Mouse (Mus musculus): ENCODE measurements around the gene Hbb-bs. TPM values are rescaled to one million over a fixed set of nuclear protein-coding genes. Genes with fewer than 3 reads are reported as not detected.

Gene Hbb-bs
- total RNA-seq (2021): 100 to 1,000 TPM; 210 to 301 TPM
- long read RNA-seq, experiment 1, transcript Hbb-bs-201 (3 exons, 628 nt): major isoform, 41 of 47 reads
- long read RNA-seq, experiment 1, partial matches to known transcripts: 0 of 47 reads
- long read RNA-seq, experiment 1, other reads (novel, unspliced or antisense): 5 of 47 reads
- long read RNA-seq, experiment 2, transcript Hbb-bs-201 (3 exons, 628 nt): major isoform, 49 of 51 reads
- long read RNA-seq, experiment 2, partial matches to known transcripts: 0 of 51 reads
- long read RNA-seq, experiment 2, other reads (novel, unspliced or antisense): 2 of 51 reads

DNA sequence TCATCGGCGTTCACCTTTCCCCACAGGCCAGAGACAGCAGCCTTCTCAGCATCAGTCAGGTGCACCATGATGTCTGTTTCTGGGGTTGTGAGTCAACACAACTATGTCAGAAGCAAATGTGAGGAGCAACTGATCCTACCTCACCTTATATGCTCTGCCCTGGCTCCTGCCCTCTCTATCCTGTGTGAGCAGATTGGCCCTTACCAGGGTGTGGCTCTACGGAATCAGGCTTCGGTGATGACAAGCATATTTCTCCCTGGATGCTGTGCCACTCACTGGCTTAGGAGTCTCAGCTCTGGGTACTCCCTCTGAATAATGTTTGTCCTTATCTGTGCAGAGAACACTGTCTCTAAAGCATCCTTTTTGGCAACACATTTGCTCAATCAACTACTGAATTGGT lies at the start of gene Hbb-bs:
TSS of gene Hbb-bs (minus strand) at position 289 of the 400 bp plus-strand sequence.
- no peak for DNase-seq
- no peak for TF ChIP-seq CTCF (IDR thresholded peaks at IDR 0.05)
- no peak within 1 kb of the TSS for H3K4me3 ChIP-seq
- H3K27ac ChIP-seq: no peak within 1 kb of the TSS
- intact Hi-C loops (cut with DNase I): no loop called here

DNA sequence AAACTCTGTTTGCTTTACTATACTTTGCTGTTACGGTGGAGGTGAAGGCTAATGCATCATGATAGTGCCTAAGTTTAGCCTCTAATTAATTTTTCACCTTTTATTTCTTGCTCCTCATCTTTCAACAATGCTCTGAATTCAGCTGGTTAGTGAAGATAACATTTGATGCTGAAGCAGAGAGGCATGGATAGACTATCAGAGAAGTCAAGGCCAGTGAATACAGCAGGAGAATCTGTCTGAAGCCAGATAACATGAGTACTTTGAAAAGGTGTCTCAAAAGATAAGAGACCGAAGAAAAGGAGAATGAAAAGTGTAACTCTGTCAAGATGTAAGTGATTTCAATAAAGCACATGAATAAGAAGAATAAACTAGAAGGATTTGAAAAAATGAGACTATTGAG lies 49.2 kb upstream of the Hbb-bs start:
- intact Hi-C loops (cut with DNase I): no loop called here
- no peak for DNase-seq
- TF ChIP-seq CTCF (IDR thresholded peaks at IDR 0.05): no peak
- Histone ChIP-seq H3K27ac (no peak overlapping the region), H3K4me3 (no peak overlapping the region)

DNA sequence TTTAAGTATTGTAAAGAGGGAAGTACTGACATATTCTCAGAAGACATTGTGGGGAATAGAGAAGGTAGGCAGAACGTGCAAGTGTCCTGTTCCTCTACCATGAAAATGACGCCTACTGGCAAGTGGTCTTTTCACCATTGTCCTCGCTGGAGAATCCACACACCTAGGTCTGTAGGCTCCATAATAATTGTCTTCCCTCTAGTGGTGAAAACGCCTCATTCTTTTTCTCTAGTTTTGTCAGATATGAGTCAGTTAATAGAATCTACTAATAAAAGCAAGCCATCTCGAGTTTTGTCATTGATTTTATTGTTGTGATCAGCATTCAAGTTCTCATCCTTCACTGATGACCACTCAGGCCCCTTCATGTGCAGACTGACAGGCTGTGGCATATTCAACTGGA lies 46.6 kb upstream of the Hbb-bs start:
- TF ChIP-seq CTCF (IDR thresholded peaks at IDR 0.05): no peak
- Histone ChIP-seq H3K4me3 (no peak overlapping the region), H3K27ac (no peak overlapping the region)
- DNase-seq: no peak
- intact Hi-C loops (cut with DNase I): no loop called here

DNA sequence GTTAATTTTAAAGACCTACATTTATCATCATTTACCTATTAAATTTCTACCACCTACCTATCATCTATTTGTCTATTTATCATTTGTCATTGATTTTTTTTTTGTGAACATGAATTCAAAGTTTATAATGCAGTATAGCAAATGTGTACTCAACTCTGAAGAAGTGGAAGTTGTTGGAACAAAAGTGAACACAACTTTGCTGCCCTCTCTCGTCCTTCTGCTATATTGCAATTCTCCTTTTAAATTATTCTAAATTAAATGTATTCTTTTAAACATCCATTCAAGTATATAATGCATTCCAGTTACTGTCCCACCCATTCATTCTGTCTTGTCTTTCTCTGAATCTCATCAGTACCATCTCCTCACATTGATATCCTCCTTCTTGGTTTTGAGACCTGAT lies 45.2 kb upstream of the Hbb-bs start:
- Histone ChIP-seq H3K27ac (no peak overlapping the region), H3K4me3 (no peak overlapping the region)
- intact Hi-C loops (cut with DNase I): no loop called here
- no peak for TF ChIP-seq CTCF (IDR thresholded peaks at IDR 0.05)
- DNase-seq: no peak

DNA sequence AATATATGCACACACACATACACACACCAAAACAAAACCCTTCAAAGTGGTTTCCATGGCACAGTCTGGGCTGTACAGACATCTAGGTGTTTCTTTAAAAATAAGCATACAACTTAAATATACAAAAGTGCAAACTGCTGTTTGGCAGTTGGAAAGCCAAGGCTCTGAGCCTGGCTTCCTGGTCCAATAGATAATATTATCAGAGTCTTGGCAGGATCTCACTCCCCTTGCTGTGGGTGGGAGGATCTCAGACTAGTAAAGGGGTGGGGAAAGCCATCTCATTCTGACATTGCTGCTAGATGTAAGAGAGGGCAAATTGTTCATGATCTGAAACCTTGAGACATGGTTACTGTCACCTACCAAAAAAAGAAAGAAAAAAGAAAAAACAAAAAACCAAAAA lies 42.8 kb upstream of the Hbb-bs start:
- no peak overlapping the region for H3K27ac ChIP-seq
- no peak for TF ChIP-seq CTCF (IDR thresholded peaks at IDR 0.05)
- intact Hi-C loops (cut with DNase I): no loop called here
- DNase-seq: no peak
- no peak overlapping the region for H3K4me3 ChIP-seq

DNA sequence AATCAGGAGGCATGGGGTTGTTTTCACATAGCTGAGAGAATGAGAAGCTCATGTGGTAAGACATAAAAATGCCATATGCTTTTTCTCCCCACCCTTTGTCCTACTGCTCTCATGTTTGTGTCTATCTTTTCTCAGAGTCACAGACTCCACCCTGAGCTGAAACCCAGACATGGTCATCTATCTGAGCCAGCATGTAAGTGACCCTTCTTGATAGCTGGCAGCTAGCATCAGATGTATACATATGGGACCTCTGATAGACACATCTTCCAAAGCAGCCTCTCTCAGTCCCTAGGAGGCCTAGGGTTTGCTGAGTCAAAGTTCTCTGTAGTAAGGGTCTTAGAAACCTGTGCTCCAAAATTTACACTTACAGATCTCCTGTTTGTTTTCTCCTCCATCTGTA lies 37.8 kb upstream of the Hbb-bs start:
- H3K4me3 ChIP-seq: no peak overlapping the region
- no peak for TF ChIP-seq CTCF (IDR thresholded peaks at IDR 0.05)
- DNase-seq: no peak
- intact Hi-C loops (cut with DNase I): no loop called here
- no peak overlapping the region for H3K27ac ChIP-seq

DNA sequence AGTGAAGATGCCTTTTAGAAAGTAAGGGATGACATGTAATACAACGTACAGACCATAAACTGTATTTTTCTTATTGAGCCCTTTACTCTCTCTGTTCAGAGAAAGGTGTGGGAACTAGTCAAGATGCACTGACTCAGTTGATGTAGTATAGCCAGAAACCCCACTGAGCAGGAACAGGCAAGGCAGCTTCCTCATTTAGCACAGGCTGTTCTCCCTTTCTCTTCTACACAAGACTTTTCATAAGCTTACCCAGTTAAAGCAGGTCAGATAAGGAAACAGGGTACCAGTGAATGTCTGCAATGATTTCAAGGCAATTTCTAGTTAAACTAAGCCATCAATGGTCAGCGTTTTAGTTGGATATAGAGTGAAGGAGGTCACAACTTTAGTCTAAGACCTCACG lies 33.6 kb upstream of the Hbb-bs start:
- intact Hi-C loops (cut with DNase I): no loop called here
- DNase-seq: no peak
- H3K27ac ChIP-seq: no peak overlapping the region
- H3K4me3 ChIP-seq: no peak overlapping the region
- TF ChIP-seq CTCF (IDR thresholded peaks at IDR 0.05): no peak

DNA sequence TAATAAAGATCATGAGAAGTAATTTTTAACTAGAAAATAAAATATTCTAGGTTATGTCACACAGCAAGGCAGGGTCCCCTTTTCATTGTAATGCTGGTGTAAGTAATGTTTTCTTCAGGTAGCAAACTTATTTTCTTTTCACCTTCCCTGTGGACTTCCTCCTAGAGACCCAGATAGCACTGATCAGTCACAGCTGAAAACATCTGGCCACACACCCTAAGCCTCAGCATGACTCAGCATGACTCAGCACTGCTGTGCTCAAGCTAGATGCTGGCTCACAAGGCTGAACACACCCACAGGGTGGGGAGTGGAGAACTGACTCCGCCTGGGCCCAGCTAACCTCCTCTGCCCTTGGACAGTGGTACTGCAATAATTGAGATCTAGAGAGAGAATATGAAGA lies 33.0 kb upstream of the Hbb-bs start:
- H3K27ac ChIP-seq: no peak overlapping the region
- TF ChIP-seq CTCF (IDR thresholded peaks at IDR 0.05): no peak
- no peak overlapping the region for H3K4me3 ChIP-seq
- DNase-seq: peak; percentile 26
- intact Hi-C loops (cut with DNase I): no loop called here

DNA sequence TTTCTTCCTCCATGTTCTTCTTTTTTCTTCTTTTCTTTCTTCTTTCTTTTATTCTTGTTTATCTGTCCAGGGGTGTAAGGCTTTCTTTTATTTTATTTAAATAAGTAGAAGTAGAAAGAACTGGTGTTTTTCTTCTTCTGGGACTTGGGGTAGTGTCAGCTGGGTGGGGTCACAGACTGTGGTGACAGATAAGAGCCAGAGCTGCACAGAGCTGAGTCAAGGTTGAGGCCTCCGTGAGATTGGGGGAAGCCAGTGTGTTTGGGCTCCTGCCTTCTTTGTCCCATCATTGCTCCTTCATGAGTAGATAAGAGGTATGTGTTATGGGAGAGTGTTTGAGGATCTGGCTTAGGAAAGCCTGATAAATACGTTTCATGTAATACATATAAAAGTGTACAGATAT lies 31.2 kb upstream of the Hbb-bs start:
- H3K4me3 ChIP-seq: no peak overlapping the region
- TF ChIP-seq CTCF (IDR thresholded peaks at IDR 0.05): no peak
- intact Hi-C loops (cut with DNase I): no loop called here
- H3K27ac ChIP-seq: no peak overlapping the region
- no peak for DNase-seq

DNA sequence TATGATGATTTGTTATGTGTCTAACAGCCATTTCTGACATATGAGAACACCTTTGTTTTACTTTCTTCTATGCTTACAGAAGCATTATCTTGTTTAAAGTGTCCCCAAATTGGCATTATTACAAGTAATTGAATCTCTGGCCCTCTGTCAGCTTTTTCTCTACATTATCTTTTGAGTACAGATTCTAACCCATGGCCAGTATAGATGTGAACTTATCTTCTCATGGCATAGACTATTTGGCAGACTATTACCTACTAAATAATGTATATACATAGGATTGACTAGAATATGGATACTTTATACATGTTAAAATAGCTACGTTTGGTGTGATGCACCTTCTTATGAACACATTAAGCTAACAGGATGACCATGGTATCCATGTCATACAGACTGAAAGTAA lies 26.8 kb upstream of the Hbb-bs start:
- intact Hi-C loops (cut with DNase I): no loop called here
- Histone ChIP-seq H3K27ac (no peak overlapping the region), H3K4me3 (no peak overlapping the region)
- TF ChIP-seq CTCF (IDR thresholded peaks at IDR 0.05): no peak
- no peak for DNase-seq

DNA sequence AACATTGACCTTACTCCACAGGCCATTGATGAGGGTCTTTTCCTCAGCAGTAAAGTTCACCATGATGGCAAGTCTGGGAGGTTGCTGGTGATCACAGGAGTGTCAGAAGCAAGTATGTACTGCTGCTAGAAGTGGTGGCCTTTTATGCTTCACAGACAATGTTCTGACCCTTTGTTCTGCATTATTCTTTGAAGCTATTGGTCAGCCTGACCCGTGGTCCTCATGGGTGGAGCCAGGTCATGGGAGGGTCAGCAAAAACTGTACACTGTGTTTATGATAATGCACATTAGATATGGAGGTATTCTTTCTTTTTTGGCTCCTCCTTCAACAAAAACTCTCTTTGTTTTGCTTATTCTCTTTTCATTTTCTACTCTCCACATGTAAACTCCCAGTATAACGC lies 25.2 kb upstream of the Hbb-bs start, which contains the start of gene Hbb-y:
TSS of gene Hbb-y (minus strand) at position 127 of the 400 bp plus-strand sequence.
- DNase-seq: no peak
- TF ChIP-seq CTCF (IDR thresholded peaks at IDR 0.05): no peak
- Histone ChIP-seq H3K27ac (no peak within 1 kb of the TSS), H3K4me3 (no peak within 1 kb of the TSS)
- intact Hi-C loops (cut with DNase I): no loop called here

DNA sequence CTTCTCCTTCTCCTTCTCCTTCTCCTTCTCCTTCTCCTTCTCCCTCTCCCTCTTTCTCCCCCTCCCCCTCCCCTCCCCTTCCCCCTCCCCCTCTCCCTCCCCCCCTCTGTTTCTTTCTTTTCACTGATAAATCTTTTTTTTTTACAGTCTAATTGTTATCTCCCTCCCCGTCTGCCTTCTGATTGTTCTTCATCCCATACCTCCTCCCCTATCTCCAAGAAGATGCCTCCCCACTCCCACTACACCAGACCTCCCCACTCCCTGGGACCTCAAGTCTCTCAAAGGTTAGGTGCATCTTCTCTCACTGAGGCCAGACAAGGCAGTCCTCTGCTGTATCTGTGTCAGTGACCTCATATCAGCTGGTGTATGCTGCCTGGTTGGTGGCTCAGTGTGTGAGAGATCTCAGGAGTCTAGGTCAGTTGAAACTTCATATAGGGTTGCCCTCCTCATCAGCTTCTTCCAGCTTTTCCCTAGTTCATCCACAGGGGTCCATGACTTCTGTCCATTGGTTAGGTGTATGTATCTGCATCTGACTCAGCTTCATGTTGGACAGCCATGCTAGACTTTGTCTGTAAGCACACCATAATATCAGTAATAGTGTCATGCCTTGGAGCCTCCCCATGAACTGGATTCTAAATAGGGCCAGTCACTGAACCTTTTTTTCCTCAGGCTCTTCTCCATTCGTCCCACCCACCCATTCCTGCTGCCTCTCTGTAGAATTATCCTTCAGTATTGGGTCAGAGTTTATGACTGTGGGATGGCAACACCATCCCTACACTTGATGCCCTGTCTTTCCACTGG lies 16.8 kb upstream of the Hbb-bs start:
- Histone ChIP-seq H3K4me3 (no peak overlapping the region), H3K27ac (no peak overlapping the region)
- no peak for TF ChIP-seq CTCF (IDR thresholded peaks at IDR 0.05)
- intact Hi-C loops (cut with DNase I): no loop called here
- DNase-seq: no peak

DNA sequence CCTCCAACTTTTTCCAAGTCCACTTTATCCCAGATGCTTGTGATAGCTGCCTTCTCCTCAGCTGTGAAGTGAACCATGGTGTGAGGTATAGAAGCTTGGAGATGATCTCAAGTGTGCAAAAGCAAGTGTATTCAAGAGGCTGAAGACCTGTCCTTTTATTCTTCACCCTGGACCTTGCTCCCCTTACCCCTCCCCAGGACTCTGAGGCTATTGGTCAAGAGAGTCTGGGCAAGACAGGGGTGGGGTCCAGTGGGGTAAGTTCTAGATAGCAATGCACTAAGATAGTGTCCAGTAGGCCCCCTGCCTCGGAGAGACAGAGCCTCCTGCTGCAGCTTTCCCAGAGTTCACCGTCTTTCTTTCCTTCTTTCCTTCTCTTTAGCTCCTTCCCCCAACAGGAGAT lies 15.1 kb upstream of the Hbb-bs start, which contains the start of gene Hbb-bh1:
TSS of gene Hbb-bh1 (minus strand) at position 131 of the 400 bp plus-strand sequence.
- no peak for DNase-seq
- TF ChIP-seq CTCF (IDR thresholded peaks at IDR 0.05): no peak
- intact Hi-C loops (cut with DNase I): no loop called here
- no peak within 1 kb of the TSS for H3K4me3 ChIP-seq
- no peak within 1 kb of the TSS for H3K27ac ChIP-seq
